Mouse (Mus musculus) frontal cortex, adult (tissue): ENCODE data around the gene Tmigd3.

Experiments
- ATAC-seq: cut with Nextera tagmentation; 2 replicates; pipeline ENCODE4 v1.9.2; 2017; ENCODE audit warnings: mild to moderate bottlenecking, moderate library complexity, mixed read lengths; ENCODE audit not compliant: low TSS enrichment

Gene Tmigd3

DNA sequence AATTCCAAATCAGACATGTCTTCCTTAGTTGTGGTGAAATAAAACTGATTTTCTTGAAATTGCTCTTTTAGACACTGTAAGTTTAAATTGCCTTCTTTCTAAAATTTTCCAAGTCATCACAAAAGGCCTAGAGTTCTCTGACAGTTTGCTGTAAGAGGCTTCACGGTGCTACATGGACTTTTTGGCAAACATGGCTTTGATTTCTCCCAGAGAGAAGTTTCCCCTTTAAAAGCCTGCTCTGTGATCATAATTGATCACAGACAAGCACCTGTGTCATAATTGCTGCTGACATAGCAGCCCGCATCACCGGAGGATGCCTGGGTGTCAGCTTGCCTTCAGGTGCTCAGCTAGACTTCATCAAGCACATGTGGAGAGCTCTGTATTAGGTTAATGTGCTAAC lies at the start of gene Tmigd3, which contains the start of gene Adora3:
Tmigd3 (plus strand) TSS at position 346 of the 400 bp plus-strand sequence.
Adora3 (plus strand) TSS at position 301 of the 400 bp plus-strand sequence.
- no peak for ATAC-seq

DNA sequence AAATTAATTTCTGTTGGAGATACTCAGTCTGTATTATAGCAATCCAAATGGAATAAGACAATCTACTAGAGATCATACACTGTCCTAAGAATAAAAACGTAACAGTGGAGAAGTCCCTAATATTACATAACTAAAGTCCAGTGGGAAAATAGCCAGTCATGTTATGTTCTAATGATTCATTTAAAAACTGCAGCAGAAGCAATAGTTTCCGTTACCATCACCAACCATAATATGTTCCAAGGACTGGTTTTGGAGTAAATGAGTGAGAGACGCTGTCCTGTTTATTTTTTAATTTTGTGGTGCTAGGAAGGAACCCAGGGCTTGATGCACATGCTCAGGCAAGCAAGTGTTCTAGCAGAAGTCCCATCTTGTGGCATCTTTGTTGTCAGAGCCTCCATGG lies 49.2 kb upstream of the Tmigd3 start:
- ATAC-seq: no peak

DNA sequence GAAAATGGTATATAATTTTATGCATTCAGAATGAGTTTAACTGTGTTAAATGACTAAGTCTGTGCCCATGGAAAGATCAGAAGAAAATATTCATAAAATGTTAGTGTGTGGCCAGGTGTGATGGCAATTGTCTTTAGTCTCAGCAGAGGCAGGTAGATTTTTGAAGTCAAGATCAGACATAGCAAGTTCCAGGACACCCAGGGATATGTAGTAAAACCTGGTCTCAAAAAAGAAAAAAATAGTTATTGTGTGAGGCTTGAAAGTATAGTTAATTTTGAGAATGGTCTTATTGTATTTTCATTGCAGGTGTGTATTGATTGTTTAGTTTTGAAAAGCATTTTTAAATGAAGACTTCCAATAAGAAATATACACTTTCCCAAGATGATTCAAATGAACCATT lies 47.1 kb upstream of the Tmigd3 start:
- ATAC-seq: no peak

DNA sequence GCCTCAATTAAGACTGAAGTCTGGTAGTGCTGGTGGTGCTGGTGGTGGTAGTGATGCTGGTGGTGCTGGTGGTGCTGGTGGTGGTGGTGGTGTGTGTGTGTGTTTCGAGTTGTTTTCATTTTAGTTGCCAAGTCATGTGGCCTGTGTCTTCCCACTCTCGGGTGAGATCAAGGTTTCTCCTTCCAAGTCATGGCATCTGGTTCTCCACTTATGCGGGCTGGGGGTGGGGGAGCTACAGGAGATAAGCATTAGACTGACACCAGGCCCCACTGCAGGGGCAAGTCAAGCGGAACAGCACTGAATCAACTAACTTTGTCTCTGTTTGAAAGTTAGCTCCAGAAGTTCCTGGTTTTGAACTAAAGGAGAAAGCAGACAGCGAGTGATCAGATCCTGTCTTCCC lies 46.6 kb upstream of the Tmigd3 start:
- no peak for ATAC-seq

- no peak for ATAC-seq
These were observed 46.0 kb upstream of the Tmigd3 start for GRCm38 (mm10) chr3:105824704-105825103.

GRCm38 (mm10) chr3:105825501-105826161 lies 45.1 kb upstream of the Tmigd3 start:
- no peak for ATAC-seq

- ATAC-seq: no peak
These were observed 39.1 kb upstream of the Tmigd3 start for GRCm38 (mm10) chr3:105831584-105831983.

- ATAC-seq: no peak
These were observed 34.8 kb upstream of the Tmigd3 start for GRCm38 (mm10) chr3:105835875-105836274.

DNA sequence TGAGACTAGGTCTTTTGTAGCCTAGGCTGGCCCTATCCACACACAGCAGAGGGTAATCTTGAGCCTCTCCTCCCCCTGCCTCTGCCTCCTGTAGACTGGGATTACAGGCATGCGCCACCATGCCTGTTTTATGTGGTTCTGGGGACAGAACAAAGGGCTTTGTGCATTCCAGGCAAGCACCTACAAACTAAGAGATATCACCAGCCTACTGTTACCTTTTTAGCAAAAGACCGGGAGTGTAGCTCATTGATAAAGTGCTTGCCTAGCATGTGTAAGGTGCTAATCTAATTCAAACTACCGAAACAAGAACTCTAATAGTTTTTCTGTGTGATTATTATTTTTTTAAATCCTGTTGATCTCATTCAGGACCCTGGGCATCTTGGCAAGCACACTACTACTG lies 33.8 kb upstream of the Tmigd3 start:
- no peak for ATAC-seq

DNA sequence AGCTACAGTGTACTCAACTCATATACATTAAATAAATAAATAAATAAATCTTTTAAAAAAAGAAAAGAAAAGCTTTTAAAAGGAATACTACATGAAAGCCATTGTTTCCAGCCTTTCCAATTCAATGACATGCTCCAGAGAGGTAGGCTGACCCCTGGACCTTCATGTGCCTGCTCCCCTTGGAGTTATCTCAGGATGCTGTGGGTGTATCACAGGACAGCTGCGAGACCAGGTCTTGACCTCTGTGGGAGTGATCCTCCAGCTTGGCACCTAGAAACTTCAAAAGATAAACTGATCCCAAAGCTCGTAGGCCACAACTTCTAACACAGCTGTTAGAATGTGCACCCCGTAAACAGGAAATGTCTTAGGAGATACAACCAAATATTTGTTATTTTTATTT lies 32.0 kb upstream of the Tmigd3 start:
- ATAC-seq: no peak

DNA sequence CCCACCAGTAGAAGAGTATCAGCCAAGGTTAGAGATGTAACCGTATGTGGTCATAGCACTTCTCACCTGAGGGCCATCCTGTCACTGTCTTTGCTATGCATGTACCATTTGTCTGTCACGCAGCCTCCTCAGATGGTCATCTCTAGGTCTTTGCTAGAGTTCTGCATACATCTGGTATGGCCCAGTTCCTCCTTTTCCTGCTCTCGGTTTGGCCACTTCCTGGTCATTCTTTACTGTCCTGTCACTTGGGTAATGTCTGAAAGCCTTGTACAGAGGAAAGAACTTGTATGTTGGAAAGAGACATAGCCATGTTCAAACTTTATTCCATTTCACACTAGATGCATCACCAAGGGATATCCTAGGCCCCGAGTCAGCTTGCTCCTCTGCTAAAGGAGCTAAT lies 30.9 kb upstream of the Tmigd3 start:
- no peak for ATAC-seq

GRCm38 (mm10) chr3:105846294-105847069 lies 24.2 kb upstream of the Tmigd3 start:
- no peak for ATAC-seq

DNA sequence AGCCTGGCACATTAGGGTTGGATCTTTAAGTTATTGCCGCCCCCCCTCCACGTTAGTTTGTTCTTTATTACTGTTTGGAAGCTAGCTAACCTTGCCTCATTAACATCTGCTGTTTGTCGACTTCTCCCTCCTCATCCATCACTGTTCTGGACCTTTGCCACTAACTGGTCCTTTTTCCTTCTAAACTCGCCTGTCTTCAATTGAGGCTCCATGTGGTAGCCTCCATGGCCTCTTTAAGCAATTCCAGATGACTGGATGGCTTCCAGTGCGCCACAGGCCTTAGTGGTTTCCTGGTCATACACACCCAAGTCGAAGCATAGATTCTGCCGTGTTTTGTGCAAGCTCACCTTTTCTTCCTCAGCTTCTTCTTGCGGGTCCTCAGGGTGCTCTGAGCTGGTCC lies 16.9 kb upstream of the Tmigd3 start:
- no peak for ATAC-seq

DNA sequence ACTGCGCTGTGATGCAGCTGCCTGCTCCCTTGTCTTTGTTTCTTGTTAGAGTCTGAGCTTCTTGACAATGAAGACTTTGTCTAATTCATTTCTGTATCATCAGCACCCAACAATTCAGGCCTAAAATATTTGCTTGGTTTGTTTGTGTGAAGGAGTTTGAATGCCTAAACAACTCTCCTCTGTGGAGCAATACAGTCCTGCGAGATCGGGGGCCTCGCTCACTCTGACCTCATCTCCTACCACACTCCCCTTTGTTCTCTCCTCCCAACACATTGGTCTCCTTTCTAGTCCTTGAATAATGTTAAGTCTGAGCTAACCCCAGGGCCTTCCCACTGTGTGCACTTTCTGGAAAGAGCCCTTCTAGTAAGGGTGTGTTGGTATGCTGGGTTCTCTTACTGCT lies 15.9 kb upstream of the Tmigd3 start:
- ATAC-seq: peak; percentile 59

GRCm38 (mm10) chr3:105857513-105857912 lies 13.2 kb upstream of the Tmigd3 start:
- no peak for ATAC-seq

- no peak for ATAC-seq
These were observed 8.8 kb upstream of the Tmigd3 start for GRCm38 (mm10) chr3:105861747-105862366.

- ATAC-seq: no peak
These were observed 6.6 kb upstream of the Tmigd3 start for GRCm38 (mm10) chr3:105864123-105864522.

- peak; percentile 83 for ATAC-seq
These were observed 5.6 kb upstream of the Tmigd3 start for GRCm38 (mm10) chr3:105865122-105865521.

GRCm38 (mm10) chr3:105868135-105868534 lies 2.6 kb upstream of the Tmigd3 start:
- no peak for ATAC-seq

DNA sequence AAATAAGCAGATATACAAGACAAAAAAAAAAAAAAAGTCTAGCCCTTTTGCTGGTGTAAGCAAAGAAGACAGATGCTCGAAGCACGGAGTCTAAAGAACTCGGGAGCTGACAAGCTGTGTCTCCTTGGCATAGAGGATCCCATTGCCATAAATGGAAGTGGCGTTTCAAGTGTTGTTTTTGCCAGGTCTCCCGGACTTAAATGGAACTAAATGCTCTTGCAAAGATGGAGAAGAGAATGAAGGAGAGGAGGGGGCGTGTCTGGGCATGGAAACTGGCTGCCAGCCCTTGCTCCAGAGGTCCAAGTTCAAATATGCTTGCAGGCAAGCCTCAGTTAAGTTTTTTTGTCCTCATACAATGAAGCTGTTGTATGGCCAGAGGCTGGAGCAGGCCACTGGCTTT lies 1.3 kb downstream of the Tmigd3 start:
- peak; percentile 94 for ATAC-seq

DNA sequence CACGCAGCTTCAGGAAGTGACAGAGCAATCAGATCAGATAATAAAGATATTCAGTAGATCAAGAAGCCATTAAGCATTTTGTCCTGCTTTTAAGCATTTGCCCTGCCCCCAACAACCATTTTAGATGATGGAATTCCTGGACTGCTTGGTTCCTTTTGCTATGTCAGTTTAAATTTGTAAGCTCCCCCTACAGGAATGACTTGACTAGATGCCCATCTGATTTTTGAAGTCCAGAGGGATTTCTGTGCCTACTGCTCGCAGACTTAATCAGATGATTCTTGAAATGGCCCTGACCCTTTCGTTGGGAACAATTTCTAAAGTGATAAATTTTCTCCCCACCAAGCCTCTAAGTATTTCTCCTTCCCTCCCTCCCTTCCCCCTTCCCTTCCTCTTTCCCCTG lies 1.9 kb downstream of the Tmigd3 start:
- 0 out of 2 replicates have a peak, but pooled peaks have one; percentile 47 for ATAC-seq

GRCm38 (mm10) chr3:105873451-105874445 lies 3.0 kb downstream of the Tmigd3 start:
- no peak for ATAC-seq
